Mouse (Mus musculus) CH12.LX (cell line): ENCODE measurements around the gene Spc24. TPM values are rescaled to one million over a fixed set of nuclear protein-coding genes. Genes with fewer than 3 reads are reported as not detected.

Experiments
- DNase-seq: peaks from one replicate; pipeline ENCODE4 v3.0.0-alpha.2; 2013; ENCODE audit errors: extremely low read depth
- H3K27ac ChIP-seq: 2 replicates; pipeline ENCODE4 v1.5.1; 2012; ENCODE audit warnings: low read depth, mild to moderate bottlenecking, control low read depth, moderate library complexity; ENCODE audit not compliant: insufficient read depth
- H3K27me3 ChIP-seq: replicated peaks from 2 replicates; pipeline ENCODE3; 2012; ENCODE audit warnings: inconsistent platforms
- H3K36me3 ChIP-seq, 2 experiments: replicated peaks in 1 of 2; 2 replicates each; pipeline versions ENCODE3 to v1.6.1; 2012; ENCODE audit warnings: inconsistent platforms in 1 of 2, low read length in 1 of 2, mild to moderate bottlenecking in 1 of 2, mixed read lengths in 1 of 2, moderate library complexity in 1 of 2; ENCODE audit not compliant: control insufficient read depth in 1 of 2, insufficient read depth in 1 of 2
- H3K4me1 ChIP-seq, 2 experiments: 2 replicates each; pipeline ENCODE4 v1.6.1; 2012; ENCODE audit warnings: inconsistent platforms in 1 of 2, moderate library complexity in 1 of 2; ENCODE audit not compliant: insufficient read depth in 2 of 2, control insufficient read depth in 1 of 2
- H3K4me2 ChIP-seq: 2 replicates; pipeline ENCODE4 v1.6.1; 2012; ENCODE audit warnings: low read depth, mild to moderate bottlenecking, control low read depth; ENCODE audit not compliant: poor library complexity, insufficient read depth, severe bottlenecking
- H3K4me3 ChIP-seq, 3 experiments: fragments of 150-350 bp in 1 of 3; sonication (generic) in 1 of 3; replicated peaks in 1 of 3; 2 replicates each; pipeline versions ENCODE3 to v1.5.1; 2011 to 2012; ENCODE audit warnings: low read depth in 2 of 3, low read length in 2 of 3, mild to moderate bottlenecking in 2 of 3, moderate library complexity in 2 of 3, control low read depth in 1 of 3, improper control_type of control experiment in 1 of 3, inconsistent platforms in 1 of 3, mixed read lengths in 1 of 3; ENCODE audit not compliant: poor library complexity in 1 of 3
- H3K79me2 ChIP-seq: replicated peaks from 2 replicates; pipeline ENCODE4 v1.6.1; 2012; ENCODE audit warnings: mild to moderate bottlenecking, moderate library complexity; ENCODE audit not compliant: control insufficient read depth, poor library complexity, insufficient read depth, severe bottlenecking; ENCODE audit errors: extremely low read depth
- H3K9ac ChIP-seq: 2 replicates; pipeline ENCODE4 v1.6.1; 2012; ENCODE audit warnings: low read depth, mild to moderate bottlenecking, control low read depth, moderate library complexity; ENCODE audit not compliant: insufficient read depth
- H3K9me3 ChIP-seq: replicated peaks from 2 replicates; pipeline ENCODE3; 2012; ENCODE audit warnings: low read length, inconsistent platforms, mixed read lengths
- BHLHE40 ChIP-seq: IDR thresholded peaks from 2 replicates; pipeline ENCODE4 v1.6.1; 2011; ENCODE audit warnings: mild to moderate bottlenecking, low read depth, low read length, improper control_type of control experiment
- CHD1 ChIP-seq: IDR thresholded peaks from 2 replicates; pipeline ENCODE4 v1.6.1; 2012; ENCODE audit warnings: low read depth, low read length, improper control_type of control experiment, inconsistent platforms
- CTCF ChIP-seq, 2 experiments: IDR thresholded peaks in 1 of 2; conservative IDR thresholded peaks in 1 of 2; 2 replicates each; pipeline ENCODE4 v1.5.1; 2011 to 2012; ENCODE audit warnings: low read depth in 2 of 2, low read length in 2 of 2, improper control_type of control experiment in 1 of 2, inconsistent platforms in 1 of 2, mild to moderate bottlenecking in 1 of 2, moderate library complexity in 1 of 2
- HCFC1 ChIP-seq: IDR thresholded peaks from 2 replicates; pipeline ENCODE4 v1.6.1; 2012; ENCODE audit warnings: low read depth, mild to moderate bottlenecking, inconsistent platforms, low read length, improper control_type of control experiment
- JUN ChIP-seq: IDR thresholded peaks from 2 replicates; pipeline ENCODE4 v1.6.1; 2011; ENCODE audit warnings: low read depth, mild to moderate bottlenecking, low read length, improper control_type of control experiment, moderate library complexity; ENCODE audit not compliant: insufficient read depth
- MAFK ChIP-seq: IDR thresholded peaks from 2 replicates; pipeline ENCODE4 v1.6.1; 2011; ENCODE audit warnings: low read length, improper control_type of control experiment; ENCODE audit not compliant: insufficient replicate concordance
- MAZ ChIP-seq: IDR thresholded peaks from 2 replicates; pipeline ENCODE4 v1.6.1; 2012; ENCODE audit warnings: low read depth, mild to moderate bottlenecking, inconsistent platforms, low read length, improper control_type of control experiment, moderate library complexity
- MEF2A ChIP-seq: IDR thresholded peaks from 2 replicates; pipeline ENCODE4 v1.6.1; 2014; ENCODE audit warnings: low read depth, mild to moderate bottlenecking, inconsistent platforms, low read length, improper control_type of control experiment, borderline replicate concordance
- MXI1 ChIP-seq: IDR thresholded peaks from 2 replicates; pipeline ENCODE4 v1.6.1; 2011; ENCODE audit warnings: mild to moderate bottlenecking, low read depth, low read length, improper control_type of control experiment
- NELFE ChIP-seq: IDR thresholded peaks from 2 replicates; pipeline ENCODE4 v1.6.1; 2011; ENCODE audit warnings: low read depth, low read length, improper control_type of control experiment
- NRF1 ChIP-seq: IDR thresholded peaks from 2 replicates; pipeline ENCODE4 v1.6.1; 2014; ENCODE audit warnings: low read depth, mild to moderate bottlenecking, inconsistent platforms, low read length, improper control_type of control experiment, moderate library complexity
- RAD21 ChIP-seq: IDR thresholded peaks from 2 replicates; pipeline ENCODE4 v1.6.1; 2011; ENCODE audit warnings: low read depth, mild to moderate bottlenecking, low read length, improper control_type of control experiment, moderate library complexity
- RCOR1 ChIP-seq: conservative IDR thresholded peaks from 2 replicates; pipeline ENCODE4 v1.6.1; 2012; ENCODE audit warnings: low read depth, mild to moderate bottlenecking, inconsistent platforms, low read length, improper control_type of control experiment
- SMC3 ChIP-seq: IDR thresholded peaks from 2 replicates; pipeline ENCODE4 v1.6.1; 2011; ENCODE audit warnings: low read depth, low read length, improper control_type of control experiment
- TBP ChIP-seq: conservative IDR thresholded peaks from 2 replicates; pipeline ENCODE4 v1.6.1; 2011; ENCODE audit warnings: low read depth, low read length, improper control_type of control experiment
- TCF12 ChIP-seq: IDR thresholded peaks from 2 replicates; pipeline ENCODE4 v1.6.1; 2014; ENCODE audit warnings: low read depth, mild to moderate bottlenecking, inconsistent platforms, low read length, improper control_type of control experiment
- ZNF384 ChIP-seq: IDR thresholded peaks from 2 replicates; pipeline ENCODE4 v1.6.1; 2012; ENCODE audit warnings: low read depth, low read length, improper control_type of control experiment, inconsistent platforms
- dilution Hi-C: fragments of 300-500 bp; cut with MboI; formaldehyde crosslinking; loops from 2 replicates; pipeline ENCODE4 v1.14.3; 2020; ENCODE audit warnings: low sequenced_read_pairs; ENCODE audit not compliant: extremely low pct_unique_long_range_greater_than_20kb, extremely low pct_ligation_motif_present
- in situ Hi-C: fragments of 300-500 bp; cut with MboI; formaldehyde crosslinking; loops from 3 replicates; pipeline ENCODE4 v1.14.3; 2019; ENCODE audit warnings: low sequenced_read_pairs, low pct_ligation_motif_present, low pct_unique_long_range_greater_than_20kb, mixed read lengths
- polyA plus RNA-seq: library from polyadenylated mRNA; unstranded; fragments of >175 nt; gene quantifications from 2 replicates; pipeline ENCODE4 v1.2.1, GENCODE M21; 2012; ENCODE audit warnings: low read depth; ENCODE audit not compliant: insufficient read length
- total RNA-seq, 2 experiments: library from RNA; depleted of rRNA; stranded (reverse); fragments of 300-350 nt in 1 of 2; fragments of >200 nt in 1 of 2; gene quantifications; 2 replicates each; pipeline ENCODE4 v1.2.3; 2012 to 2014

Gene Spc24
- total and polyA plus RNA-seq, 3 experiments = 74.3 to 83.2 (median 82.7) TPM

GRCm38 (mm10) chr9:21788234-21788633 is 28.1 kb upstream of the Spc24 start:
- no peaks in the 10 kb centered on the region for H3K27me3 ChIP-seq
- no peaks in the 10 kb centered on the region for H3K79me2 ChIP-seq
- H3K4me3 ChIP-seq = no peak overlapping the region
- TF ChIP-seq MAZ (no peak), MEF2A (no peak), JUN (no peak), BHLHE40 (no peak), MAFK (no peak), NELFE (no peak), HCFC1 (no peak), SMC3 (no peak), CTCF (conservative IDR thresholded peaks at IDR 0.05 in 1 of 2, IDR thresholded peaks at IDR 0.05 in 1 of 2; ENCODE audit: low read depth in 2 of 2, low read length in 2 of 2) (no peak), MXI1 (no peak), CHD1 (no peak)
- dilution Hi-C loops (no loop called here), in situ Hi-C loops (no loop called here)
- no peaks in the 10 kb centered on the region for H3K9me3 ChIP-seq
- DNase-seq = no peak
- H3K9ac ChIP-seq = no peak overlapping the region
- no peaks in the 10 kb centered on the region for H3K36me3 ChIP-seq
- H3K27ac ChIP-seq = no peak overlapping the region
- no peaks in the 10 kb centered on the region for H3K4me1 ChIP-seq
- no peak overlapping the region for H3K4me2 ChIP-seq

DNA sequence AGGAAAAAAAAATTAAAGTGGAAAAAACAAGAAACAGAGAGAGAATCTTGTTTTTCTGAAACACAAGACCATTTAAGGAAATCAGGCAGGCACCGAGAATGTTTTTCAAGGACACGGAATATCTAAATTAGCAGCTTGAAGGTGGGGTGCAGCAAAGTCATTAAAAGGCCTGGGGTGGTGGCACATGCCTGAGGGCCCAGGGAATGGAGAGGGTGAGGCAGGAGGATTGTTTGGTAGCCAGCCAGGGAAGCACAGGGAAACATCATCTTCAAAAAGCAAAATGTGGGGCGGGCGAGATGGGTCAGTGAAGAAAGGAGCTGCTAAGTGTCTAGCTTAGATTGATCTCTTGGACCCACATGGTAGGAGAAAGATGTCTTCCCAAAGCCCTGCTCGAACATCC is 27.6 kb upstream of the Spc24 start:
- H3K4me1 ChIP-seq = no peaks in the 10 kb centered on the region
- H3K9ac ChIP-seq = no peak overlapping the region
- in situ Hi-C loops = no loop called here
- H3K36me3 ChIP-seq = no peaks in the 10 kb centered on the region
- DNase-seq = no peak
- no peak overlapping the region for H3K4me2 ChIP-seq
- no peaks in the 10 kb centered on the region for H3K79me2 ChIP-seq
- H3K4me3 ChIP-seq = no peak overlapping the region
- H3K9me3 ChIP-seq = no peaks in the 10 kb centered on the region
- TF ChIP-seq MXI1 = no peak
- TF ChIP-seq RAD21 = no peak
- no peak for TF ChIP-seq TBP
- TF ChIP-seq MEF2A = no peak
- no peak for TF ChIP-seq ZNF384
- no peak for TF ChIP-seq RCOR1
- no peak for TF ChIP-seq TCF12
- TF ChIP-seq NRF1 = no peak
- H3K27ac ChIP-seq = no peak overlapping the region
- dilution Hi-C loops = no loop called here
- H3K27me3 ChIP-seq = no peaks in the 10 kb centered on the region
